In genomic region chr11:35362975-35363374, GRCm38 (mm10) we compare ENCODE assay signal across 16 mouse cellular contexts.
"Had no signal": no experiment of that assay in that cellular context is flagged by ENCODE, and none has a peak within 500 bp of the region (broad histone marks: within the 10 kb centered on the region; RNA-seq: fewer than 3 reads in every experiment).

No protein-coding gene starts in this region.

- H3K4me2 ChIP-seq: lung, embryonic 15.5 days; midbrain, embryonic 11.5 days; midbrain, embryonic 13.5 days; midbrain, embryonic 15.5 days; neural tube, embryonic 12.5 days; stomach, embryonic 15.5 days had no signal

- H3K4me1 ChIP-seq: stomach, embryonic 15.5 days had no signal

- H3K9ac ChIP-seq: lung, embryonic 15.5 days; midbrain, embryonic 13.5 days; midbrain, embryonic 15.5 days; neural tube, embryonic 12.5 days; stomach, embryonic 15.5 days had no signal

- H3K27ac ChIP-seq: lung, embryonic 15.5 days; macrophage; midbrain, embryonic 13.5 days; midbrain, embryonic 15.5 days; neural tube, embryonic 12.5 days; stomach, embryonic 15.5 days; stomach, postnatal 0 days had no signal

- DNase-seq: lung, adult 2 months; lung, postnatal 14 days; lung, postnatal 36 days; right cerebral cortex, postnatal 14 days; thymus, adult 2 months; thymus, postnatal 25 days; thymus, postnatal 4 days had no signal

- H3K36me3 ChIP-seq: lung, embryonic 15.5 days; midbrain, embryonic 13.5 days; midbrain, embryonic 15.5 days; neural tube, embryonic 12.5 days; stomach, embryonic 15.5 days had no signal

- H3K9me3 ChIP-seq: lung, embryonic 15.5 days; midbrain, embryonic 13.5 days; midbrain, embryonic 15.5 days; stomach, embryonic 15.5 days had no signal

- H3K4me3 ChIP-seq: lung, embryonic 15.5 days; midbrain, embryonic 13.5 days; midbrain, embryonic 15.5 days; neural tube, embryonic 12.5 days; stomach, embryonic 15.5 days had no signal

- ATAC-seq: lung, postnatal 0 days; midbrain, embryonic 13.5 days; midbrain, embryonic 15.5 days had no signal

- H3K27me3 ChIP-seq: lung, embryonic 15.5 days; stomach, embryonic 15.5 days had no signal
